Mouse (Mus musculus): ENCODE results near the gene Zpbp2.

GRCm38 (mm10) chr11:98546529-98547307, 4.2 kb upstream of the Zpbp2 start:
- TF ChIP-seq CTCF (IDR thresholded peaks at IDR 0.05; ENCODE audit: extremely low read depth, insufficient read depth, low read length), result no peak
- no peak for TF ChIP-seq POLR2A (IDR thresholded peaks at IDR 0.05; ENCODE audit: extremely low read depth, insufficient read depth, low read length)
